Mouse (Mus musculus) limb, embryonic 14.5 days (tissue): ENCODE measurements around the gene Helz2. TPM values are rescaled to one million over a fixed set of nuclear protein-coding genes. Genes with fewer than 3 reads are reported as not detected.

Experiments used
- ATAC-seq: fragments of 200-750 bp; cut with Nextera tagmentation; 2 replicates; pipeline ENCODE4 v1.8.0; 2017; ENCODE audit warnings: low read depth, moderate number of reproducible peaks, moderate TSS enrichment; ENCODE audit not compliant: low FRiP score
- DNase-seq: peaks from one replicate; pipeline ENCODE4 v3.0.0-alpha.2; 2015; ENCODE audit warnings: low spot score
- H3K27ac ChIP-seq: fragments of 300-500 bp; sonication (generic); replicated peaks from 2 replicates; pipeline ENCODE4 v1.5.1; 2014; ENCODE audit warnings: low read depth, mild to moderate bottlenecking, low read length, moderate library complexity, mixed read lengths
- H3K27me3 ChIP-seq: fragments of 300-500 bp; sonication (generic); 2 replicates; pipeline ENCODE4 v1.6.1; 2014; ENCODE audit warnings: low read length, mixed read lengths; ENCODE audit not compliant: control insufficient read depth, insufficient read depth
- H3K36me3 ChIP-seq: fragments of 300-500 bp; sonication (generic); 2 replicates; pipeline ENCODE4 v1.6.1; 2014; ENCODE audit warnings: mild to moderate bottlenecking, low read length, moderate library complexity, mixed read lengths; ENCODE audit not compliant: control insufficient read depth, insufficient read depth
- H3K4me1 ChIP-seq: fragments of 300-500 bp; sonication (generic); 2 replicates; pipeline ENCODE4 v1.6.1; 2014; ENCODE audit warnings: antibody characterized with exemption, low read length, mixed read lengths; ENCODE audit not compliant: control insufficient read depth, insufficient read depth
- H3K4me2 ChIP-seq: fragments of 300-500 bp; sonication (generic); replicated peaks from 2 replicates; pipeline ENCODE4 v1.6.1; 2014; ENCODE audit warnings: low read depth, mild to moderate bottlenecking, low read length, moderate library complexity; ENCODE audit not compliant: severe bottlenecking
- H3K4me3 ChIP-seq: fragments of 300-500 bp; sonication (generic); replicated peaks from 2 replicates; pipeline ENCODE4 v1.5.1; 2014; ENCODE audit warnings: low read length
- H3K9ac ChIP-seq: fragments of 300-500 bp; sonication (generic); 2 replicates; pipeline ENCODE4 v1.6.1; 2014; ENCODE audit warnings: mild to moderate bottlenecking, low read depth, low read length, moderate library complexity; ENCODE audit not compliant: severe bottlenecking
- H3K9me3 ChIP-seq: fragments of 300-500 bp; sonication (generic); 2 replicates; pipeline ENCODE4 v1.6.1; 2016; ENCODE audit warnings: low read length; ENCODE audit not compliant: control insufficient read depth
- POLR2A ChIP-seq: fragments of 200-500 bp; IDR thresholded peaks from 2 replicates; pipeline ENCODE4 v1.8.0; 2012; ENCODE audit warnings: inconsistent platforms, mild to moderate bottlenecking, moderate library complexity, borderline replicate concordance; ENCODE audit not compliant: insufficient read depth, insufficient read length; ENCODE audit errors: extremely low read depth
- WGBS: fragments of 180-500 bp; shearing (Covaris S2); extraction: QIAGEN DNeasy Blood & Tissue Kit; methylation state at CpG from one replicate; pipeline ENCODE4 v1.1.7; 2014; 5-methylcytosine and 5-hydroxymethylcytosine counted together
- polyA plus RNA-seq, 2 experiments: library from polyadenylated mRNA; depleted of rRNA in 1 of 2; stranded (reverse) in 1 of 2; unstranded in 1 of 2; fragments of >200 nt; fragmentation: Nextera tagmentation in 1 of 2; extraction: Ambion mirVana in 1 of 2; gene quantifications; 2 replicates each; pipeline versions ENCODE4 v1.2.1 to v1.2.3; 2012 to 2014

The Helz2 gene
- polyA plus RNA-seq, 2 experiments = 1.5 to 6.4 TPM

- H3K4me2 ChIP-seq = peak overlapping the region; percentile 62
- no peak for TF ChIP-seq POLR2A
- H3K27me3 ChIP-seq = no peaks in the 10 kb centered on the region
- DNase-seq (no peak), ATAC-seq (no peak)
- WGBS = 56% methylated on average over 6 of the region's 6 CpGs
- peak overlapping the region; percentile 85 for H3K9ac ChIP-seq
- H3K27ac ChIP-seq = peak overlapping the region; percentile 95
- peak overlapping the region; percentile 67 for H3K4me3 ChIP-seq
- no peaks in the 10 kb centered on the region for H3K9me3 ChIP-seq
- peaks cover 12% of the 10 kb centered on the region; the same call in 1 of the 2 replicates for H3K4me1 ChIP-seq
- H3K36me3 ChIP-seq = peaks cover 16% of the 10 kb centered on the region
Observed at GRCm38 (mm10) chr2:181286629-181287337, 45.0 kb upstream of the Helz2 start.

- 86% methylated on average over 1 of the region's 1 CpGs for WGBS
- no peak for DNase-seq
Observed at GRCm38 (mm10) chr2:181279968-181280367, 38.1 kb upstream of the Helz2 start.

GRCm38 (mm10) chr2:181277866-181278265, 36.0 kb upstream of the Helz2 start:
- H3K4me2 ChIP-seq = no peak overlapping the region
- H3K9ac ChIP-seq = no peak overlapping the region
- H3K4me1 ChIP-seq = no peaks in the 10 kb centered on the region
- H3K27me3 ChIP-seq = no peaks in the 10 kb centered on the region
- no peak for TF ChIP-seq POLR2A
- peaks cover 52% of the 10 kb centered on the region for H3K36me3 ChIP-seq
- no peak overlapping the region for H3K4me3 ChIP-seq
- 82% methylated on average over 3 of the region's 3 CpGs for WGBS
- H3K27ac ChIP-seq = no peak overlapping the region
- H3K9me3 ChIP-seq = no peaks in the 10 kb centered on the region
- no peak for ATAC-seq
- DNase-seq = no peak

More at GRCm38 (mm10) chr2:181279968-181280367, 38.1 kb upstream of the Helz2 start:
- H3K36me3 ChIP-seq = peaks cover 43% of the 10 kb centered on the region
- no peak overlapping the region for H3K9ac ChIP-seq
- no peak for ATAC-seq
- no peak overlapping the region for H3K4me3 ChIP-seq
- no peak overlapping the region for H3K27ac ChIP-seq
- no peaks in the 10 kb centered on the region for H3K4me1 ChIP-seq
- TF ChIP-seq POLR2A = no peak
- no peaks in the 10 kb centered on the region for H3K9me3 ChIP-seq
- H3K27me3 ChIP-seq = no peaks in the 10 kb centered on the region
- H3K4me2 ChIP-seq = no peak overlapping the region

- no peaks in the 10 kb centered on the region for H3K4me1 ChIP-seq
- H3K9me3 ChIP-seq = no peaks in the 10 kb centered on the region
- ATAC-seq (no peak), DNase-seq (no peak)
- H3K36me3 ChIP-seq = peaks cover 50% of the 10 kb centered on the region
- H3K4me2 ChIP-seq = no peak overlapping the region
- H3K9ac ChIP-seq = no peak overlapping the region
- TF ChIP-seq POLR2A = no peak
- H3K4me3 ChIP-seq = no peak overlapping the region
- H3K27me3 ChIP-seq = no peaks in the 10 kb centered on the region
- H3K27ac ChIP-seq = no peak overlapping the region
- 58% methylated on average over 1 of the region's 1 CpGs for WGBS
Observed at GRCm38 (mm10) chr2:181276766-181277165, 34.9 kb upstream of the Helz2 start.

- DNase-seq (no peak), ATAC-seq (no peak)
- no peak overlapping the region for H3K27ac ChIP-seq
- TF ChIP-seq POLR2A = no peak
- H3K4me1 ChIP-seq = no peaks in the 10 kb centered on the region
- WGBS = 88% methylated on average over 4 of the region's 4 CpGs
- no peaks in the 10 kb centered on the region for H3K9me3 ChIP-seq
- H3K36me3 ChIP-seq = peaks cover 69% of the 10 kb centered on the region
- H3K4me2 ChIP-seq = no peak overlapping the region
- no peaks in the 10 kb centered on the region for H3K27me3 ChIP-seq
- no peak overlapping the region for H3K9ac ChIP-seq
- H3K4me3 ChIP-seq = no peak overlapping the region
Observed at GRCm38 (mm10) chr2:181274639-181275038, 32.8 kb upstream of the Helz2 start.
